Mouse (Mus musculus) limb, embryonic 12.5 days (tissue): ENCODE results near the gene Cdk8. TPM values are rescaled to one million over a fixed set of nuclear protein-coding genes. Genes with fewer than 3 reads are reported as not detected.

ENCODE experiments used
- ATAC-seq: fragments of 200-750 bp; cut with Nextera tagmentation; 2 replicates; pipeline ENCODE4 v1.8.0; 2017; ENCODE audit warnings: low read depth, moderate TSS enrichment; ENCODE audit not compliant: insufficient number of reproducible peaks, insufficient read depth, low FRiP score, low TSS enrichment
- H3K27ac ChIP-seq: fragments of 300-500 bp; sonication (generic); 2 replicates; pipeline ENCODE4 v1.5.1; 2016; ENCODE audit warnings: mild to moderate bottlenecking, moderate library complexity
- H3K27me3 ChIP-seq: fragments of 300-500 bp; sonication (generic); 2 replicates; pipeline ENCODE4 v1.6.1; 2016; ENCODE audit warnings: mild to moderate bottlenecking, moderate library complexity
- H3K36me3 ChIP-seq: fragments of 300-500 bp; sonication (generic); 2 replicates; pipeline ENCODE4 v1.6.1; 2016; ENCODE audit warnings: mild to moderate bottlenecking, moderate library complexity
- H3K4me1 ChIP-seq: fragments of 300-500 bp; sonication (generic); replicated peaks from 2 replicates; pipeline ENCODE4 v1.6.1; 2016
- H3K4me2 ChIP-seq: fragments of 300-500 bp; sonication (generic); 2 replicates; pipeline ENCODE4 v1.6.1; 2016; ENCODE audit warnings: mild to moderate bottlenecking, moderate library complexity
- H3K4me3 ChIP-seq: fragments of 300-500 bp; sonication (generic); replicated peaks from 2 replicates; pipeline ENCODE4 v1.5.1; 2016; ENCODE audit warnings: mild to moderate bottlenecking
- H3K9ac ChIP-seq: fragments of 300-500 bp; sonication (generic); replicated peaks from 2 replicates; pipeline ENCODE4 v1.6.1; 2016; ENCODE audit warnings: mild to moderate bottlenecking, moderate library complexity
- H3K9me3 ChIP-seq: fragments of 300-500 bp; sonication (generic); 2 replicates; pipeline ENCODE4 v1.6.1; 2016; ENCODE audit warnings: mild to moderate bottlenecking, moderate library complexity
- WGBS: fragments of 180-500 bp; shearing (Covaris S2); methylation state at CpG from one replicate; pipeline ENCODE4 v1.1.7; 2016; 5-methylcytosine and 5-hydroxymethylcytosine counted together
- polyA plus RNA-seq: library from polyadenylated mRNA; unstranded; fragments of >200 nt; fragmentation: Nextera tagmentation; extraction: Ambion mirVana; gene quantifications from 2 replicates; pipeline ENCODE4 v1.2.1, GENCODE M21; 2016

The Cdk8 gene
- polyA plus RNA-seq, 1 experiment from 2014 or later = 31.3 TPM

DNA sequence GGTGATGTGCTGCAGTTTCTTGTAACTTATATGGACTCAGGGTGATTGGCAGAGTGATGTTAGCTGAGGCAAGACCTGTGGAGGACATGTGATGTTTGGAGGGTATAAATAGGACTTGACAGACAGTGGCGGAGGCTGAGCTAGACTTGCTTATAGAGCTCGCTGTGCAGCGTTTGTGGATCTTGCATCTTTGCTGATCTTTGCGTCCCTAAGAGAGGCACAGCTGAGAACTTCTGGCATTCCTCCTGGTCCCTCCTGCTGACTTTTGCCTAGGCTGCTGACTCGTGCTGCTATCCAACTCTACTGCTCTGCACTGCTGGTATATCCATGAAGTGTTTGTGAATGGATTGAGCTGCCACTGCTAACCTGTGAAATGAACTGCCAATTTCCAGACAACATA lies 22.6 kb downstream of the Cdk8 start:
- 87% methylated on average over 5 of the region's 5 CpGs for WGBS
- Histone ChIP-seq H3K4me3 (no peak overlapping the region), H3K36me3 (peaks cover 17% of the 10 kb centered on the region), H3K4me1 (no peaks in the 10 kb centered on the region), H3K27ac (no peak overlapping the region), H3K27me3 (no peaks in the 10 kb centered on the region), H3K4me2 (no peak overlapping the region), H3K9ac (no peak overlapping the region), H3K9me3 (no peaks in the 10 kb centered on the region; the same call in 1 of the 2 replicates)
- no peak for ATAC-seq

DNA sequence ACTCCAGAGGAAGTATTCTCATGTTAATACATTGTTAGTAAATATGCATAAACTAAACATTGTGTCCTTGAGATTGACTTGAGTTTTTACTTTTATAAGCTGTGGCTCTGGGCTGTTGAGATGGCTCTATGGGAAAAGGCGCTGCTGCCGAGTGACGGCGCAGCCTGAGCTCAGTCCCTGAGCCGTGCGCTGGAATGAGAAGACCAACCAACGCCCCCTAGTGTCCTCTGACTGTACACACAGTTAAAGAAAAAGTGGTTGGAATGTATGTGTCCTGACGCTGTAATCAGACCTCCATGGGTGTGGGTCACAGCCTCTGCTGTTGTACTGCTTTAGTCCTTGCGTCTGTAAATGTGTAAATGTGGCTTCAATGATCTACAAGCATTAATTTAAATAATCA lies 29.0 kb downstream of the Cdk8 start:
- WGBS = 62% methylated on average over 9 of the region's 9 CpGs
- H3K9me3 ChIP-seq = peaks cover 2% of the 10 kb centered on the region; the same call in 1 of the 2 replicates
- H3K27me3 ChIP-seq = no peaks in the 10 kb centered on the region
- H3K27ac ChIP-seq = no peak overlapping the region
- H3K4me1 ChIP-seq = no peaks in the 10 kb centered on the region
- no peak for ATAC-seq
- no peak overlapping the region for H3K4me2 ChIP-seq
- H3K36me3 ChIP-seq = peaks cover 39% of the 10 kb centered on the region
- H3K9ac ChIP-seq = no peak overlapping the region
- no peak overlapping the region for H3K4me3 ChIP-seq

DNA sequence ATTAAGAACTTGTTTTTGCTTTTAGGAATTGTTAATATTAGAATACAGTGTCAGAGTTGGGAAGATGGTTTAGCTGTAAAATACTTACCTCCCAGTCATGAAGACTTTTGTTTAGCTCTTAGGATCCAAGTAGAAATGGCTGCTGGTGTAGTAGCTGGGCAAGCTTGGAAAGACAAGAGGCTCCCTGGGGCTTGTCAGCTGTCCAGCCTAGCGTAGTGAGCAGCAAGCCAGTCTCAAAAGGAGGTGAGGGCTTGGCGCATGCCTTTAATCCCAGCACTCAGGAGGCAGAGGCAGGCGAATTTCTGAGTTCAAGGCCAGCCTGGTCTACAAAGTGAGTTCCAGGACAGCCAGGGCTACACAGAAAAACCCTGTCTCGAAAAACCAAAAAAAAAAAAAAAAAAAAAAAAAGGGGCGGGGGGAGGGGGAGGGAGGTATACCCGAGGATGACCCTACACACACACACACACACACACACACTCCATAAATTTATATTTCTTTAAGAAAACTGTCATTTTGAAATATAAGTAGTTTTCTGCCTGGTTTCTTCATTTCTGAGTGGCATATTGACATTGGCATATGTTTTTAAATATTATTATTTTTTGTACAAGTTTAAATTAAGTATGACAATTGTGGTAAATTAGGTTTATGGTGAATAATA lies 35.0 kb downstream of the Cdk8 start:
- Histone ChIP-seq H3K4me3 (no peak overlapping the region), H3K4me1 (no peaks in the 10 kb centered on the region), H3K27me3 (no peaks in the 10 kb centered on the region), H3K36me3 (peaks cover 34% of the 10 kb centered on the region), H3K9me3 (0 out of 2 replicates have a peak, but pooled peaks cover 2% of the 10 kb centered on the region), H3K4me2 (no peak overlapping the region), H3K9ac (no peak overlapping the region), H3K27ac (no peak overlapping the region)
- WGBS = 74% methylated on average over 4 of the region's 6 CpGs
- ATAC-seq = no peak

DNA sequence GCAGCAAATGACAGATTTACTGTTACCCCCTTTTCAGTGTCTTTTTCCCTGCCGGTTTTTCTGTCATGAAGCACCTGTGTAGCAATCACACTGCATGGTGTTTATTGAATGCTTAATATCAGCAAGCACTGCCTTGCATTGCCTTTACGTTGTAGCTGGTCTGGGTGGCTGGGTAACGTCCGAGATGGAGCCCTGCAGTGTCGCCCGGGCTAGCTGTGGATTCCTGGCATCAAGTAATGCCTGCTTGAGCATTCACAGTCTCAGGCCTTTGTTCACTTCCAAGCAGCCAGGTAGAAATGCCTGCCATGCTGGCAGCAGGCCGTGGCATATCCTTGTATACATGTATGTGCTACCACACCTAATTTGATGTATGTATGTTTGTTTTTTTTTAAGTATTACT lies 36.7 kb downstream of the Cdk8 start:
- no peak overlapping the region for H3K4me3 ChIP-seq
- H3K4me2 ChIP-seq = no peak overlapping the region
- H3K4me1 ChIP-seq = no peaks in the 10 kb centered on the region
- H3K9me3 ChIP-seq = no peaks in the 10 kb centered on the region
- no peak for ATAC-seq
- peaks cover 31% of the 10 kb centered on the region for H3K36me3 ChIP-seq
- H3K27me3 ChIP-seq = no peaks in the 10 kb centered on the region
- H3K9ac ChIP-seq = no peak overlapping the region
- no peak overlapping the region for H3K27ac ChIP-seq
- 91% methylated on average over 7 of the region's 7 CpGs for WGBS

DNA sequence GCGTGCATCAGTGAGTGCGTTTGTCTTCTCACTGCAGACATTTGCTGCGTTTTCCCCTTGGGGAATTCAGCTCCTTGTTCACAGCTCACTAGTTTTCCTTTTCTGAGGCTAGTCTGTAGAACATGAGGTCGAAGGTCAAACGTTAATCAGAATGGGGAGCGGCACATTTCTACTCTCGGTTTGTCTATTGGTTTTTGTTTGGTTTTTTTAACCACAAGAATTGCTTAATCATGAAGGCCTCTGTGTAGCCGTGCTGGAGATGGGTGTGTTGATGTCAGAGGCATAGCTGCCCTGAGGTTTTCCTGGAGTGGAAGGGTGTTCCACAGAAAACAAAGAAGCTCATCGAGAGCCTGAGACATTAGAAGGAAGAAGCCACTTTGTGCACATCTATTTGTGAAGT lies 39.6 kb downstream of the Cdk8 start:
- peaks cover 55% of the 10 kb centered on the region for H3K36me3 ChIP-seq
- no peak for ATAC-seq
- no peak overlapping the region for H3K4me2 ChIP-seq
- no peak overlapping the region for H3K4me3 ChIP-seq
- no peaks in the 10 kb centered on the region for H3K4me1 ChIP-seq
- H3K27me3 ChIP-seq = no peaks in the 10 kb centered on the region
- no peak overlapping the region for H3K9ac ChIP-seq
- 90% methylated on average over 9 of the region's 9 CpGs for WGBS
- H3K27ac ChIP-seq = no peak overlapping the region
- no peaks in the 10 kb centered on the region for H3K9me3 ChIP-seq

DNA sequence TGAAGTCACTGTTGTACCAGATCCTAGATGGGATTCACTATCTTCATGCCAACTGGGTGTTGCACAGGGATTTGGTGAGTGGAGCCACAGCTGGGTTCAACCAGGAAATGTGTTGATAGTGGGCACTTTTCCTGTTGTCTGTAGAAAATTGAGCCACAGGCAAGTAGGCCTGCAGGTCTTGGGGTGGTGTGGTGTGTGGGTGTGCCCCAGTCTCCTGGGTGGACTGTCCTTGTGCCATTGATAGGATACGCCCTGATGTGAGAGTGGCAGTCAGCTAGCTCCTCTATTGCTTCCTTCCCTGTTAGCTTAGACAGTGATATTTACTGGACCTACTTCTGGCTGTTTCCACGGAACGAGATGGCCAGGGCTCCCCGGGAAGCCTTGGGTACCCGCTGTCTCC lies 40.6 kb downstream of the Cdk8 start:
- Histone ChIP-seq H3K27ac (no peak overlapping the region), H3K9me3 (no peaks in the 10 kb centered on the region), H3K4me3 (no peak overlapping the region), H3K27me3 (no peaks in the 10 kb centered on the region), H3K9ac (no peak overlapping the region), H3K36me3 (peaks cover 60% of the 10 kb centered on the region), H3K4me1 (no peaks in the 10 kb centered on the region), H3K4me2 (no peak overlapping the region)
- ATAC-seq = no peak
- WGBS = 96% methylated on average over 5 of the region's 5 CpGs

DNA sequence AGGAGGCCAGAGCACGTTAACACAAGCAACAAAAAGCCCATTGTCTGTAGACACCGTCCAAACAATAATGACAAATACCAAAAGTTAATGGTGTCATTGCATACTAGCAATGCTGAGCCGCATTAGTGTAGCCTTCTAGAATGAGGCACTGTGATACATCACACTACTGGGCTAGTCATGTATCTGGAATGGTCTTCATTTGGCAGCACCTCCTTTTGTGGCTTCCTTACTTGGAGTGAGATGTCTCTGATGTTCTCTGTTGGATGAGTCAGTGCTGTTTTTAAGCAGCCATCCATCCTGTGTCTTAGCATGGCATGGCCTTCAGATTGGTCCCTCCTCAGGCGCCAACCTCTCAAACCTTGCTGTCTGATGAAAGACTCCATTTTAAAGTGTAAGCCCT lies 42.1 kb downstream of the Cdk8 start:
- no peak overlapping the region for H3K27ac ChIP-seq
- H3K4me1 ChIP-seq = no peaks in the 10 kb centered on the region
- no peak overlapping the region for H3K4me2 ChIP-seq
- no peaks in the 10 kb centered on the region for H3K9me3 ChIP-seq
- no peaks in the 10 kb centered on the region for H3K27me3 ChIP-seq
- no peak overlapping the region for H3K9ac ChIP-seq
- H3K4me3 ChIP-seq = no peak overlapping the region
- 94% methylated on average over 4 of the region's 4 CpGs for WGBS
- ATAC-seq = no peak
- peaks cover 62% of the 10 kb centered on the region for H3K36me3 ChIP-seq

DNA sequence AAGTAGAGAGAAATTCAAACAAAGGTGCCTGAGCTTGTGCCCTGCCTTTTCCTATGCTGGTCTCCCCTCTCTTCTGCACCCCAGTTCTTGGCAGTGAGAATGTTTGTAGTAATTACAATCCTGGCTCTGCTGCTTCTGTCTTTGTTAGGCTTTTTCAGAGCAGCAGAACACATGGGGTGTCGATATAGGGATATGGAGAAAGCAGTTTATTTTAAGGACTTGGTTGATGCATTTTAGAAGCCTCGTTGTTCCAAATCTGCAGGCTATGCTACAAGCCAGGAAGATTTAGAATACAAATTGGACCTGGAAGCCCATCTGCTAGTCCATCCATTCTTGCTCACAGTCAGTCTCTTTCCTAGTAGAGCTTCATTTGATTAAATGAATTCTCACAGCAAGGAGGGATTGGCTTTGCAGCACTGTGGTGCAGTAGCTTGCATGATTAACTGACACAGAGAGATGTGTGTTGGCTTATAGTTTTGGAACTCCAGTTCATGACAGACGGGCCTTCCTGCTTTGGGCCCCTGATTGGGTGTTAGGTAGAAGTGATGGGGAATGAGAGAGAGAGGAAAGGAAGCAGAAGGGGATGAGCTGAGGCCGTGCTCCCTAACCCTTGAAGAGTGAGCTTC lies 43.5 kb downstream of the Cdk8 start:
- Histone ChIP-seq H3K4me3 (no peak overlapping the region), H3K36me3 (peaks cover 63% of the 10 kb centered on the region)

GRCm38 (mm10) chr5:146277513-146277912 lies 46.5 kb downstream of the Cdk8 start:
- H3K9ac ChIP-seq = no peak overlapping the region
- 87% methylated on average over 4 of the region's 4 CpGs for WGBS
- no peaks in the 10 kb centered on the region for H3K4me1 ChIP-seq
- H3K4me3 ChIP-seq = no peak overlapping the region
- no peak overlapping the region for H3K27ac ChIP-seq
- no peak overlapping the region for H3K4me2 ChIP-seq
- H3K27me3 ChIP-seq = no peaks in the 10 kb centered on the region
- H3K9me3 ChIP-seq = no peaks in the 10 kb centered on the region
- no peak for ATAC-seq
- peaks cover 51% of the 10 kb centered on the region for H3K36me3 ChIP-seq

More for the DNA sequence above, 43.5 kb downstream of the Cdk8 start:
- Histone ChIP-seq H3K9ac (no peak overlapping the region), H3K9me3 (no peaks in the 10 kb centered on the region), H3K4me2 (no peak overlapping the region), H3K4me1 (no peaks in the 10 kb centered on the region), H3K27ac (no peak overlapping the region), H3K27me3 (no peaks in the 10 kb centered on the region)
- WGBS = 93% methylated on average over 4 of the region's 4 CpGs
- ATAC-seq = no peak

GRCm38 (mm10) chr5:146280012-146280411 lies 49.0 kb downstream of the Cdk8 start:
- H3K36me3 ChIP-seq = peaks cover 50% of the 10 kb centered on the region

GRCm38 (mm10) chr5:146281241-146281818 lies 50.3 kb downstream of the Cdk8 start:
- Histone ChIP-seq H3K27me3 (no peaks in the 10 kb centered on the region), H3K27ac (no peak overlapping the region), H3K9ac (no peak overlapping the region), H3K4me2 (no peak overlapping the region), H3K9me3 (no peaks in the 10 kb centered on the region), H3K4me3 (no peak overlapping the region), H3K4me1 (no peaks in the 10 kb centered on the region), H3K36me3 (peaks cover 47% of the 10 kb centered on the region)
- 88% methylated on average over 4 of the region's 4 CpGs for WGBS
- no peak for ATAC-seq

More at GRCm38 (mm10) chr5:146280012-146280411, 49.0 kb downstream of the Cdk8 start:
- H3K4me1 ChIP-seq = no peaks in the 10 kb centered on the region
- no peaks in the 10 kb centered on the region for H3K27me3 ChIP-seq
- no peak overlapping the region for H3K4me3 ChIP-seq
- H3K9ac ChIP-seq = no peak overlapping the region
- no peak overlapping the region for H3K4me2 ChIP-seq
- no peak for ATAC-seq
- H3K27ac ChIP-seq = no peak overlapping the region
- no peaks in the 10 kb centered on the region for H3K9me3 ChIP-seq
